Mouse (Mus musculus): ENCODE data around the gene Bcl3. TPM values are rescaled to one million over a fixed set of nuclear protein-coding genes. Genes with fewer than 3 reads are reported as not detected.
A peak's percentile ranks its signal among the peaks of the same experiment; 100 is the strongest.

The Bcl3 gene
- 169 and 226 TPM in 2 replicates for polyA plus RNA-seq (2012; rRNA removed)

- WGBS, result under 1% methylated on average over 42 of the region's 42 CpGs
- Histone ChIP-seq H3K27ac (ENCODE audit: insufficient read depth, low read depth, low read length) (peak within 1 kb of the TSS; percentile 97), H3K36me3 (ENCODE audit: control insufficient read depth, insufficient read depth, low read length) (peaks cover 12% of the 10 kb centered on the region), H3K4me1 (ENCODE audit: control insufficient read depth, insufficient read depth, insufficient read length, low read length) (peaks cover 47% of the 10 kb centered on the region), H3K4me3 (ENCODE audit: low read depth, low read length) (peak within 1 kb of the TSS; percentile 75), H3K27me3 (ENCODE audit: control insufficient read depth, insufficient read depth, low read length) (no peaks in the 10 kb centered on the region)
- TF ChIP-seq POLR2A (IDR thresholded peaks at IDR 0.05; ENCODE audit: low read depth, low read length), result peak; percentile 42; the same call in 1 of the 2 replicates
- TF ChIP-seq CTCF (IDR thresholded peaks at IDR 0.05; ENCODE audit: extremely low read depth, insufficient read length, insufficient replicate concordance, low read depth, low read length), result no peak
Measured at GRCm38 (mm10) chr7:19822604-19823058, at the start of gene Bcl3. Gene Bcl3 (minus strand): TSS chr7:19822770.

- Histone ChIP-seq H3K4me1 (ENCODE audit: control insufficient read depth, insufficient read depth, insufficient read length, low read length) (peaks cover 13% of the 10 kb centered on the region), H3K27ac (ENCODE audit: insufficient read depth, low read depth, low read length) (no peak overlapping the region), H3K27me3 (ENCODE audit: control insufficient read depth, insufficient read depth, low read length) (no peaks in the 10 kb centered on the region), H3K4me3 (ENCODE audit: low read depth, low read length) (no peak overlapping the region), H3K36me3 (ENCODE audit: control insufficient read depth, insufficient read depth, low read length) (no peaks in the 10 kb centered on the region)
- WGBS, result 46% methylated on average over 5 of the region's 5 CpGs
- TF ChIP-seq CTCF (IDR thresholded peaks at IDR 0.05; ENCODE audit: extremely low read depth, insufficient read length, insufficient replicate concordance, low read depth, low read length) (peak; percentile 82; the same call in 1 of the 2 replicates), POLR2A (IDR thresholded peaks at IDR 0.05; ENCODE audit: low read depth, low read length) (no peak)
Measured at GRCm38 (mm10) chr7:19871943-19872601, 49.5 kb upstream of the Bcl3 start.

GRCm38 (mm10) chr7:19871137-19871621, 48.6 kb upstream of the Bcl3 start:
- no peaks in the 10 kb centered on the region for H3K27me3 ChIP-seq (ENCODE audit: control insufficient read depth, insufficient read depth, low read length)
- WGBS, result 63% methylated on average over 10 of the region's 10 CpGs
- no peak overlapping the region for H3K4me3 ChIP-seq (ENCODE audit: low read depth, low read length)
- H3K36me3 ChIP-seq (ENCODE audit: control insufficient read depth, insufficient read depth, low read length), result no peaks in the 10 kb centered on the region
- H3K27ac ChIP-seq (ENCODE audit: insufficient read depth, low read depth, low read length), result peak overlapping the region; percentile 48
- peaks cover 20% of the 10 kb centered on the region for H3K4me1 ChIP-seq (ENCODE audit: control insufficient read depth, insufficient read depth, insufficient read length, low read length)
- no peak for TF ChIP-seq POLR2A (IDR thresholded peaks at IDR 0.05; ENCODE audit: low read depth, low read length)
- TF ChIP-seq CTCF (IDR thresholded peaks at IDR 0.05; ENCODE audit: extremely low read depth, insufficient read length, insufficient replicate concordance, low read depth, low read length), result no peak

GRCm38 (mm10) chr7:19867751-19868399, 45.3 kb upstream of the Bcl3 start:
- H3K4me3 ChIP-seq (ENCODE audit: low read depth, low read length), result no peak overlapping the region
- peaks cover 37% of the 10 kb centered on the region for H3K4me1 ChIP-seq (ENCODE audit: control insufficient read depth, insufficient read depth, insufficient read length, low read length)
- WGBS, result 15% methylated on average over 16 of the region's 16 CpGs
- no peaks in the 10 kb centered on the region for H3K36me3 ChIP-seq (ENCODE audit: control insufficient read depth, insufficient read depth, low read length)
- TF ChIP-seq POLR2A (IDR thresholded peaks at IDR 0.05; ENCODE audit: low read depth, low read length) (no peak), CTCF (IDR thresholded peaks at IDR 0.05; ENCODE audit: extremely low read depth, insufficient read length, insufficient replicate concordance, low read depth, low read length) (no peak)
- H3K27me3 ChIP-seq (ENCODE audit: control insufficient read depth, insufficient read depth, low read length), result no peaks in the 10 kb centered on the region
- peak overlapping the region; percentile 87 for H3K27ac ChIP-seq (ENCODE audit: insufficient read depth, low read depth, low read length)

- peak overlapping the region; percentile 97 for H3K27ac ChIP-seq (ENCODE audit: insufficient read depth, low read depth, low read length)
- TF ChIP-seq POLR2A (IDR thresholded peaks at IDR 0.05; ENCODE audit: low read depth, low read length) (no peak), CTCF (IDR thresholded peaks at IDR 0.05; ENCODE audit: extremely low read depth, insufficient read length, insufficient replicate concordance, low read depth, low read length) (no peak)
- no peak overlapping the region for H3K4me3 ChIP-seq (ENCODE audit: low read depth, low read length)
- WGBS, result 22% methylated on average over 6 of the region's 6 CpGs
- H3K27me3 ChIP-seq (ENCODE audit: control insufficient read depth, insufficient read depth, low read length), result no peaks in the 10 kb centered on the region
- H3K36me3 ChIP-seq (ENCODE audit: control insufficient read depth, insufficient read depth, low read length), result no peaks in the 10 kb centered on the region
- peaks cover 37% of the 10 kb centered on the region for H3K4me1 ChIP-seq (ENCODE audit: control insufficient read depth, insufficient read depth, insufficient read length, low read length)
Measured at GRCm38 (mm10) chr7:19866490-19866889, 43.9 kb upstream of the Bcl3 start.

GRCm38 (mm10) chr7:19865246-19866036, 42.9 kb upstream of the Bcl3 start:
- Histone ChIP-seq H3K4me3 (ENCODE audit: low read depth, low read length) (no peak overlapping the region), H3K27me3 (ENCODE audit: control insufficient read depth, insufficient read depth, low read length) (no peaks in the 10 kb centered on the region), H3K36me3 (ENCODE audit: control insufficient read depth, insufficient read depth, low read length) (no peaks in the 10 kb centered on the region), H3K27ac (ENCODE audit: insufficient read depth, low read depth, low read length) (peak overlapping the region; percentile 97), H3K4me1 (ENCODE audit: control insufficient read depth, insufficient read depth, insufficient read length, low read length) (peaks cover 35% of the 10 kb centered on the region)
- no peak for TF ChIP-seq CTCF (IDR thresholded peaks at IDR 0.05; ENCODE audit: extremely low read depth, insufficient read length, insufficient replicate concordance, low read depth, low read length)
- TF ChIP-seq POLR2A (IDR thresholded peaks at IDR 0.05; ENCODE audit: low read depth, low read length), result no peak
- WGBS, result 78% methylated on average over 8 of the region's 8 CpGs

All from small intestine, adult 2 months (tissue).